Mouse (Mus musculus) liver, embryonic 14.5 days (tissue): ENCODE measurements around the gene Ggt1. TPM values are rescaled to one million over a fixed set of nuclear protein-coding genes. Genes with fewer than 3 reads are reported as not detected.
A peak's percentile ranks its signal among the peaks of the same experiment; 100 is the strongest.

Experiments
- ATAC-seq: fragments of 200-750 bp; cut with Nextera tagmentation; 2 replicates; pipeline ENCODE4 v1.8.0; 2017; ENCODE audit warnings: moderate number of reproducible peaks, mild to moderate bottlenecking, moderate library complexity; ENCODE audit not compliant: insufficient read depth
- DNase-seq, 3 experiments: peaks; one replicate each; pipeline ENCODE4 v3.0.0-alpha.2; 2012 to 2013; ENCODE audit warnings: low read depth in 3 of 3, low spot score in 3 of 3
- H3K27ac ChIP-seq: fragments of 300-500 bp; sonication (generic); 2 replicates; pipeline ENCODE4 v1.5.1; 2014; ENCODE audit warnings: moderate library complexity, mild to moderate bottlenecking, control low read depth, inconsistent platforms
- H3K27me3 ChIP-seq: fragments of 300-500 bp; sonication (generic); 2 replicates; pipeline ENCODE4 v1.6.1; 2014; ENCODE audit warnings: mild to moderate bottlenecking, low read length, moderate library complexity; ENCODE audit not compliant: control insufficient read depth, insufficient read depth
- H3K36me3 ChIP-seq: fragments of 300-500 bp; sonication (generic); replicated peaks from 2 replicates; pipeline ENCODE4 v1.6.1; 2014; ENCODE audit warnings: low read depth; ENCODE audit not compliant: control insufficient read depth, insufficient read depth
- H3K4me1 ChIP-seq, 2 experiments: fragments of 200-500 bp in 1 of 2; fragments of 300-500 bp in 1 of 2; sonication (generic) in 1 of 2; replicated peaks; 2 replicates each; pipeline ENCODE4 v1.6.1; 2012 to 2014; ENCODE audit warnings: antibody characterized with exemption in 1 of 2, inconsistent platforms in 1 of 2, low read length in 1 of 2; ENCODE audit not compliant: control insufficient read depth in 2 of 2, insufficient read depth in 2 of 2
- H3K4me2 ChIP-seq: fragments of 300-500 bp; sonication (generic); 2 replicates; pipeline ENCODE4 v1.6.1; 2014; ENCODE audit warnings: low read depth, mild to moderate bottlenecking, control low read depth, moderate library complexity
- H3K4me3 ChIP-seq, 2 experiments: fragments of 200-500 bp in 1 of 2; fragments of 300-500 bp in 1 of 2; sonication (generic) in 1 of 2; 2 replicates each; pipeline ENCODE4 v1.5.1; 2012 to 2014; ENCODE audit warnings: low read depth in 2 of 2, low read length in 2 of 2, mild to moderate bottlenecking in 2 of 2, control low read depth in 1 of 2, inconsistent platforms in 1 of 2, moderate library complexity in 1 of 2; ENCODE audit not compliant: insufficient read depth in 1 of 2
- H3K9ac ChIP-seq: fragments of 300-500 bp; sonication (generic); replicated peaks from 2 replicates; pipeline ENCODE4 v1.6.1; 2014; ENCODE audit warnings: mild to moderate bottlenecking, control low read depth, moderate library complexity
- H3K9me3 ChIP-seq: fragments of 300-500 bp; sonication (generic); 2 replicates; pipeline ENCODE4 v1.6.1; 2016; ENCODE audit warnings: low read length, mixed read lengths; ENCODE audit not compliant: control insufficient read depth
- CTCF ChIP-seq: IDR thresholded peaks from 2 replicates; pipeline ENCODE4 v1.5.1; 2016; ENCODE audit warnings: antibody characterized with exemption, low read depth, control low read depth
- EP300 ChIP-seq: IDR thresholded peaks from 2 replicates; pipeline ENCODE4 v1.6.1; 2016; ENCODE audit warnings: antibody characterized with exemption, low read depth
- WGBS: fragments of 180-500 bp; shearing (Covaris S2); extraction: QIAGEN DNeasy Blood & Tissue Kit; methylation state at CpG from one replicate; pipeline ENCODE4 v1.1.7; 2014; ENCODE audit not compliant: insufficient replicate concordance; 5-methylcytosine and 5-hydroxymethylcytosine counted together
- polyA plus RNA-seq, 2 experiments: library from polyadenylated mRNA; depleted of rRNA in 1 of 2; stranded (reverse) in 1 of 2; unstranded in 1 of 2; fragments of >200 nt; fragmentation: Nextera tagmentation in 1 of 2; extraction: Ambion mirVana in 1 of 2; gene quantifications; 2 replicates each; pipeline versions ENCODE4 v1.2.1 to v1.2.3; 2012 to 2014

Ggt1 gene
- polyA plus RNA-seq, 2 experiments = 4.3 to 5.2 TPM

DNA sequence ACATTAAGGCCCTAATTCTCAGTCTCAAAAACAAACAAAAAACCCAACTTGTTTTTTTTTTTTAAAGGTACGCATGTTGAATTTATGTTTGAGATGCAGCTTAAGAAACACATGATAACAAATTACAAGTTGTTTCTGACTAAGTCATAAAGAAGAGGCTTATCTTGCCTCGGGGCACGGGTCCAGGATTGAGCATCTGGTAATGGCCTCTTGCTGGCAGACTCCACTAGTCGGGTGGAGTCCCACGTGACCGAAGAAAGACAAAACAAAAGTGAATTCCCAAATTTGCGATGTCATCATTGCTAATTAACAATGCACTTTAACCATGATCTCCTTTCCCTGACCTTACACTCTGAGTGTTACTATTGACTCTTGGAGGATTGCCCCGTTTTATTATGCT lies 34.6 kb downstream of the Ggt1 start:
- no peak for DNase-seq
- Histone ChIP-seq H3K27me3 (no peaks in the 10 kb centered on the region), H3K4me2 (no peak overlapping the region), H3K9ac (no peak overlapping the region), H3K27ac (no peak overlapping the region), H3K4me1 (peaks cover 0 to 3% of the 10 kb centered on the region in 2 experiments; a peak in 1 of 4 replicates), H3K4me3 (no peak overlapping the region), H3K9me3 (no peaks in the 10 kb centered on the region), H3K36me3 (no peaks in the 10 kb centered on the region)
- no peak for ATAC-seq
- TF ChIP-seq EP300 (no peak), CTCF (no peak)
- 64% methylated on average over 8 of the region's 8 CpGs for WGBS

DNA sequence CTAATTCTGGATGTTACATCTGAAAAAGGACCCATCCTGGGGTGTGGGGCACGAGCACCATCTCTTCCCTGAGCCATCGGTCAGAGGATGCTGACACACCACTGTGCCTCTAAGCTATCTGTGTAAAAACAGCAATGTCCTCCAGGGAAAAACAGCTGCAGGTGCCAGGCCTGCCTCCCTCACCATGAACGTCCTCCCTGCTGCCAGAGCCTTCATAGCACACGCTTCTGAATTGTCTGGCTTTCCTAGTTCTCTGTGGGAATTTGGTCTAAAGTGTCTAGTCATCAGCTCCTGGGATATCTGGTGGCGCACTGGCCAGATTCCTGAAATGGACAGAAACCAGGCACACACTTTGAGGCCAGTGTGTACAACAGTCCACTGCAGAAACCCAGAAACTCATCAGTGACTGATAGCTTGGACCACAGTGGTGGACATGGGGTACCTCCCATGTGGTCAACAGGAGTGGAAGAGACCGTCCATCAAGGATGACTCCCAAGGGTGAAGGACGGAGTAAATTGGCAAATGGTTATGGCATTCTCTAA lies 38.9 kb downstream of the Ggt1 start:
- H3K36me3 ChIP-seq = no peaks in the 10 kb centered on the region
- ATAC-seq (no peak), DNase-seq (no peak)
- WGBS = 66% methylated on average over 7 of the region's 7 CpGs
- no peak overlapping the region for H3K4me2 ChIP-seq
- H3K9me3 ChIP-seq = no peaks in the 10 kb centered on the region
- H3K27me3 ChIP-seq = no peaks in the 10 kb centered on the region
- H3K27ac ChIP-seq = no peak overlapping the region
- no peak overlapping the region for H3K4me3 ChIP-seq
- no peaks in the 10 kb centered on the region for H3K4me1 ChIP-seq
- TF ChIP-seq CTCF (no peak), EP300 (no peak)
- no peak overlapping the region for H3K9ac ChIP-seq

GRCm38 (mm10) chr10:75605162-75605846 lies 43.9 kb downstream of the Ggt1 start:
- Histone ChIP-seq H3K4me3 (no peak overlapping the region), H3K4me2 (no peak overlapping the region), H3K27ac (no peak overlapping the region), H3K9me3 (no peaks in the 10 kb centered on the region), H3K4me1 (no peaks in the 10 kb centered on the region), H3K9ac (no peak overlapping the region), H3K27me3 (no peaks in the 10 kb centered on the region), H3K36me3 (no peaks in the 10 kb centered on the region)
- DNase-seq = no peak
- 35% methylated on average over 11 of the region's 11 CpGs for WGBS
- ATAC-seq = no peak
- TF ChIP-seq EP300 (no peak), CTCF (peak; percentile 65)

DNA sequence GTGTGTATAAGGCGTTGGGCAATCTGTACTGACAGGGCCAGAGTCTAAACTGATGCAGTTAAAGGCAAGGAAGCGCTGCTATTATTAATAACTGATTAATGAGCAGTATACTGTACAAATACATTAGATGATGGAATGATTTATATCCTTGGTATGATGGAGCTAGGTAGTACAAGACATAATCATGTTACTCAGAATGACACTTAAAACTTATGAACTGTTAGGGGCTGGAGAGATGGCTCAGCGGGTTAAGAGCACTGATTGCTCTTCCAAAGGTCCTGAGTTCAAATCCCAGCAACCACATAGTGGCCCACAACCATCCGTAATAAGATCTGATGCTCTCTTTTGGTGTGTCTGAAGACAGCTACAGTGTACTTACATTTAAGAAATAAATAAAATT lies 45.8 kb downstream of the Ggt1 start:
- Histone ChIP-seq H3K27ac (no peak overlapping the region), H3K9ac (no peak overlapping the region), H3K4me3 (no peak overlapping the region), H3K4me2 (no peak overlapping the region), H3K27me3 (no peaks in the 10 kb centered on the region), H3K36me3 (no peaks in the 10 kb centered on the region), H3K4me1 (no peaks in the 10 kb centered on the region), H3K9me3 (no peaks in the 10 kb centered on the region)
- DNase-seq = no peak
- WGBS = 60% methylated on average over 4 of the region's 4 CpGs
- ATAC-seq = no peak
- TF ChIP-seq CTCF = no peak
- no peak for TF ChIP-seq EP300

- Histone ChIP-seq H3K9ac (no peak overlapping the region), H3K4me2 (no peak overlapping the region), H3K4me1 (no peaks in the 10 kb centered on the region), H3K27me3 (no peaks in the 10 kb centered on the region), H3K9me3 (no peaks in the 10 kb centered on the region), H3K4me3 (no peak overlapping the region), H3K36me3 (no peaks in the 10 kb centered on the region), H3K27ac (no peak overlapping the region)
- WGBS = 73% methylated on average over 11 of the region's 11 CpGs
- DNase-seq = no peak
- no peak for TF ChIP-seq CTCF
- no peak for TF ChIP-seq EP300
- no peak for ATAC-seq
These were observed 47.6 kb downstream of the Ggt1 start for GRCm38 (mm10) chr10:75608975-75609374.
